8 mouse cellular contexts compared by ENCODE assay signal in the genomic region with DNA sequence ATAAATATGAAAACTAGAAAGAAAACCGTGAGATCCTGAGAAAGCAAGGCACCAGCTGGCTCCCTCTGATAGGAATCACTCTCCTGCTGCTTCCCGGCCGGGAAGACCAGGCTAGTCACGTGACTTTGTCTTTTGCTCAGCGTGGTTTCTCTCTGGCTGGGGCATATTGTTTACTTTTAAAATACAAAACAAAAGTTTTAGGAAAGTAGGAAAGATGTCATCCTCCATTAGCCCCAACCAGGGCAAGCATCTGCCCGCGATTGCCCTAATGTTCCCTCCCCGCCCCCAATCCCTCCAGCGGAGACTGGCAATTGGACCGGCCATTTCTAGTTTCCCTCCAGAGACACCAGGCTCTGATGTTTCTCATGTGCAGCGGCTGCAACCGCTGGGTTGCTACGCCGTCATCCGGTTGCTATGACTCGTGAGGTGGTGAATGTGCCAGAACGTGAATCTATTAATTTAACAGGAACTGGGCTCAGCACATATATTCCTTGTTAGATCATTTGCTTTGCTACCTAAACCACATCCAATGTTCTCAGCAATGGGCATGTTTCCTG. TPM values are rescaled to one million over a fixed set of nuclear protein-coding genes. Genes with fewer than 3 reads are reported as not detected.
DNase-seq lines count a peak whose midpoint lies in the region; ATAC-seq and TF ChIP-seq lines count a peak whose summit lies in the region.

No protein-coding gene starts in this region.

- TF ChIP-seq CTCF in left cerebral cortex, adult 2 months (IDR thresholded peaks at IDR 0.05) = no peak

- intact Hi-C loops in left cerebral cortex, adult 2 months (cut with DNase I) = no loop called here

- no peak for ATAC-seq in hindbrain, embryonic 16.5 days
- no peak for ATAC-seq in limb, embryonic 11.5 days (ENCODE audit: insufficient number of reproducible peaks, low FRiP score, low TSS enrichment, low read depth)

- no peaks in the 10 kb centered on the region for H3K9me3 ChIP-seq in hindbrain, embryonic 16.5 days (ENCODE audit: control insufficient read depth, low read length)
- H3K9me3 ChIP-seq in limb, embryonic 11.5 days (ENCODE audit: control insufficient read depth, low read length) = no peaks in the 10 kb centered on the region
- no peaks in the 10 kb centered on the region for H3K9me3 ChIP-seq in midbrain, embryonic 10.5 days (replicated peaks)

- peak overlapping the region; percentile 51; the same call in 1 of the 2 replicates for H3K9ac ChIP-seq in hindbrain, embryonic 16.5 days (ENCODE audit: low read depth, low read length)
- no peak overlapping the region for H3K9ac ChIP-seq in limb, embryonic 11.5 days (ENCODE audit: low read length)

- peak overlapping the region; percentile 64 for H3K4me2 ChIP-seq in hindbrain, embryonic 16.5 days (ENCODE audit: low read length)
- H3K4me2 ChIP-seq in limb, embryonic 11.5 days (ENCODE audit: low read depth, severe bottlenecking) = peak overlapping the region; percentile 28; the same call in 1 of the 2 replicates

- no peaks in the 10 kb centered on the region for H3K27me3 ChIP-seq in hindbrain, embryonic 16.5 days (replicated peaks; ENCODE audit: control insufficient read depth, insufficient read depth, low read length)
- H3K27me3 ChIP-seq in limb, embryonic 11.5 days (ENCODE audit: control insufficient read depth, insufficient read depth, low read length) = no peaks in the 10 kb centered on the region
- H3K27me3 ChIP-seq in midbrain, embryonic 10.5 days (ENCODE audit: low read depth, poor library complexity, severe bottlenecking) = peaks cover 24% of the 10 kb centered on the region

- H3K4me1 ChIP-seq in brown adipose tissue, adult 24 weeks (ENCODE audit: control insufficient read depth, insufficient read depth, insufficient read length, low read length) = peaks cover 4% of the 10 kb centered on the region; the same call in 1 of the 2 replicates
- peaks cover 11% of the 10 kb centered on the region for H3K4me1 ChIP-seq in hindbrain, embryonic 16.5 days (ENCODE audit: control insufficient read depth, insufficient read depth, low read depth, low read length)
- peaks cover 7% of the 10 kb centered on the region; the same call in 1 of the 2 replicates for H3K4me1 ChIP-seq in limb, embryonic 11.5 days (ENCODE audit: control insufficient read depth, insufficient read depth, low read length)
- H3K4me1 ChIP-seq in midbrain, embryonic 10.5 days = peaks cover 38% of the 10 kb centered on the region

- WGBS in hindbrain, embryonic 16.5 days = under 1% methylated on average over 17 of the region's 17 CpGs
- whole genome bisulfite sequencing in limb, embryonic 11.5 days = 2% methylated on average over 17 of the region's 17 CpGs
- 3% methylated on average over 17 of the region's 17 CpGs for WGBS in midbrain, embryonic 10.5 days

- H3K4me3 ChIP-seq in left cerebral cortex, adult 2 months = peak overlapping the region; percentile 45
- peak overlapping the region; percentile 51 for H3K4me3 ChIP-seq in brown adipose tissue, adult 24 weeks (ENCODE audit: insufficient read depth, low read depth, low read length)
- peak overlapping the region; percentile 23 for H3K4me3 ChIP-seq in hindbrain, embryonic 16.5 days (ENCODE audit: low read length)
- H3K4me3 ChIP-seq in limb, embryonic 11.5 days (ENCODE audit: low read depth, low read length) = peak overlapping the region; percentile 26
- peak overlapping the region; percentile 49 for H3K4me3 ChIP-seq in midbrain, embryonic 10.5 days

- no peaks in the 10 kb centered on the region for H3K36me3 ChIP-seq in hindbrain, embryonic 16.5 days (ENCODE audit: control insufficient read depth, insufficient read depth, low read length)
- H3K36me3 ChIP-seq in limb, embryonic 11.5 days (ENCODE audit: control insufficient read depth, insufficient read depth, low read length) = no peaks in the 10 kb centered on the region
- H3K36me3 ChIP-seq in midbrain, embryonic 10.5 days = no peaks in the 10 kb centered on the region

- DNase-seq in left cerebral cortex, adult 2 months (ENCODE audit: extremely low spot score in 1 of 2, low spot score in 2 of 2) = peak in 1 of 2 experiments; percentile 27
- DNase-seq in left cerebral cortex, adult 11 months (ENCODE audit: low spot score) = no peak
- DNase-seq in gastrocnemius, adult 8-10 months (ENCODE audit: low spot score in 2 of 2) = peak; percentile 38 to 42
- DNase-seq in limb, embryonic 11.5 days (ENCODE audit: low spot score) = peak; percentile 65
- peak; percentile 65 for DNase-seq in midbrain, embryonic 10.5 days (ENCODE audit: low spot score)
- peak; percentile 71 to 73 for DNase-seq in spleen, postnatal 36 days (ENCODE audit: low spot score in 2 of 2)

- peak overlapping the region; percentile 6; the same call in 1 of the 2 replicates for H3K27ac ChIP-seq in left cerebral cortex, adult 2 months
- H3K27ac ChIP-seq in brown adipose tissue, adult 24 weeks (replicated peaks; ENCODE audit: low read depth, low read length) = no peak overlapping the region; the same call in 1 of the 2 replicates
- H3K27ac ChIP-seq in hindbrain, embryonic 16.5 days (ENCODE audit: low read depth, low read length) = 0 out of 2 replicates have a peak overlapping the region, but pooled peaks have one; percentile 20
- H3K27ac ChIP-seq in limb, embryonic 11.5 days (replicated peaks; ENCODE audit: low read depth, low read length) = no peak overlapping the region
- H3K27ac ChIP-seq in midbrain, embryonic 10.5 days (replicated peaks) = peak overlapping the region; percentile 73

RNA-seq across cellular contexts. Expression of a gene that starts 3.8 kb away (rescaled TPM):
- 10 to 100 TPM; 16.6 to 22.8 TPM for total RNA-seq in left cerebral cortex, adult 2 months (2021)
- 6.9 and 9.5 TPM in 2 replicates for polyA plus RNA-seq in brown adipose tissue, adult 24 weeks (2012; ENCODE audit: insufficient read depth, insufficient read length, missing spikeins)
- 1 to 10 TPM; 5.7 to 9.1 (median 7.4) TPM for total RNA-seq in gastrocnemius, adult 8-10 months (2022)
- polyA plus RNA-seq in hindbrain, embryonic 16.5 days (2015; fragmentation: Nextera tagmentation; extraction: Ambion mirVana) = 3.1 and 4.3 TPM in 2 replicates
- polyA plus RNA-seq in limb, embryonic 11.5 days (2014; fragmentation: Nextera tagmentation; extraction: Ambion mirVana) = 6.1 and 6.6 TPM in 2 replicates
- polyA plus RNA-seq in midbrain, embryonic 10.5 days (2016; fragmentation: Nextera tagmentation; extraction: Ambion mirVana) = 5.9 and 6.3 TPM in 2 replicates

Comparison
In these comparisons a context has a peak if more than half of its experiments do, and no peak if none do; other contexts are left out.
1. H3K27ac ChIP-seq: peak in left cerebral cortex, adult 2 months (single experiment), hindbrain, embryonic 16.5 days (single experiment) and midbrain, embryonic 10.5 days (single experiment); none in brown adipose tissue, adult 24 weeks (single experiment) and limb, embryonic 11.5 days (single experiment).
2. Peak in every context shown above with its lines, with median percentiles within 50 percentile points of each other: H3K4me3 ChIP-seq.